Mouse (Mus musculus) kidney, postnatal 0 days (tissue): ENCODE data around the gene Ngef. TPM values are rescaled to one million over a fixed set of nuclear protein-coding genes. Genes with fewer than 3 reads are reported as not detected.

ENCODE experiments used
- ATAC-seq: fragments of 200-750 bp; cut with Nextera tagmentation; replicated peaks from 2 replicates; pipeline ENCODE4 v1.8.0; 2017; ENCODE audit warnings: low read depth, moderate number of reproducible peaks, moderate TSS enrichment, moderate library complexity; ENCODE audit not compliant: low FRiP score
- DNase-seq: peaks from one replicate; pipeline ENCODE4 v3.0.0-alpha.2; 2016; ENCODE audit warnings: low spot score
- H3K27ac ChIP-seq: fragments of 300-500 bp; sonication (generic); 2 replicates; pipeline ENCODE4 v1.5.1; 2014; ENCODE audit warnings: mild to moderate bottlenecking
- H3K27me3 ChIP-seq: fragments of 300-500 bp; sonication (generic); 2 replicates; pipeline ENCODE4 v1.6.1; 2014; ENCODE audit warnings: low read length, mixed read lengths; ENCODE audit not compliant: insufficient read depth
- H3K36me3 ChIP-seq: fragments of 300-500 bp; sonication (generic); 2 replicates; pipeline ENCODE4 v1.6.1; 2014; ENCODE audit warnings: low read length, mixed read lengths; ENCODE audit not compliant: insufficient read depth
- H3K4me1 ChIP-seq: fragments of 300-500 bp; sonication (generic); replicated peaks from 2 replicates; pipeline ENCODE4 v1.6.1; 2014; ENCODE audit warnings: antibody characterized with exemption, low read length, mixed read lengths; ENCODE audit not compliant: insufficient read depth
- H3K4me2 ChIP-seq: fragments of 300-500 bp; sonication (generic); 2 replicates; pipeline ENCODE4 v1.6.1; 2014; ENCODE audit warnings: mild to moderate bottlenecking, low read length, moderate library complexity, mixed read lengths
- H3K4me3 ChIP-seq: fragments of 300-500 bp; sonication (generic); replicated peaks from 2 replicates; pipeline ENCODE4 v1.5.1; 2014; ENCODE audit warnings: low read depth, low read length
- H3K9ac ChIP-seq: fragments of 300-500 bp; sonication (generic); 2 replicates; pipeline ENCODE4 v1.6.1; 2014; ENCODE audit warnings: low read depth, low read length
- H3K9me3 ChIP-seq: fragments of 300-500 bp; sonication (generic); replicated peaks from 2 replicates; pipeline ENCODE4 v1.6.1; 2016; ENCODE audit warnings: low read length, inconsistent platforms, mixed read lengths
- CTCF ChIP-seq: IDR thresholded peaks from 2 replicates; pipeline ENCODE4 v1.5.1; 2016; ENCODE audit warnings: antibody characterized with exemption, low read depth, mild to moderate bottlenecking, moderate library complexity
- WGBS: fragments of 180-500 bp; shearing (Covaris S2); extraction: QIAGEN DNeasy Blood & Tissue Kit; methylation state at CpG from one replicate; pipeline ENCODE4 v1.1.7; 2014; 5-methylcytosine and 5-hydroxymethylcytosine counted together
- polyA plus RNA-seq: library from polyadenylated mRNA; unstranded; fragments of >200 nt; fragmentation: Nextera tagmentation; extraction: Ambion mirVana; gene quantifications from 2 replicates; pipeline ENCODE4 v1.2.1, GENCODE M21; 2015

Ngef gene
- polyA plus RNA-seq, 1 experiment from 2014 or later = 4.4 TPM

DNA sequence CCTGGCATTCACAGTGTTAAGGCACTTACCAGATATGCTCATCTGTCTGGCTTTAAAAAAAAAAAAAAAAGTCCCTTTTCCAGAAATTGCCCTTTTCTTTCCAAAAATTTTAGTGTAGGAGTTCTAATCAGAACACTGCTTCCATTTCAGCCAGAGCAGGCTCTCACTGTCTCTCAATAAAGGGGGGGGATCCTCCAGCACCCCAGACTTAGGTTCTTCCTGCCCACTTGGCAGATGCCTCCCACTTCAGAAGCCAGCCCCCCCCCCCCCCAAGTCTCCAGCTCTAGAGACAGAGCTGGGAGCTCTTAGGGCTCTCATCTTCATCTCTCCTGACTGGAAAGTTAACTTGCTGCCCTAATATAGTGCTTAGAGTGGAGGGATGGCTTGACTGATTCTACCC, 53.2 kb downstream of the Ngef start:
- TF ChIP-seq CTCF = no peak
- Histone ChIP-seq H3K4me2 (no peak overlapping the region), H3K4me3 (no peak overlapping the region), H3K9ac (no peak overlapping the region), H3K27ac (no peak overlapping the region), H3K36me3 (no peaks in the 10 kb centered on the region), H3K27me3 (no peaks in the 10 kb centered on the region), H3K4me1 (no peaks in the 10 kb centered on the region), H3K9me3 (no peaks in the 10 kb centered on the region)
- ATAC-seq = no peak
- DNase-seq = no peak

DNA sequence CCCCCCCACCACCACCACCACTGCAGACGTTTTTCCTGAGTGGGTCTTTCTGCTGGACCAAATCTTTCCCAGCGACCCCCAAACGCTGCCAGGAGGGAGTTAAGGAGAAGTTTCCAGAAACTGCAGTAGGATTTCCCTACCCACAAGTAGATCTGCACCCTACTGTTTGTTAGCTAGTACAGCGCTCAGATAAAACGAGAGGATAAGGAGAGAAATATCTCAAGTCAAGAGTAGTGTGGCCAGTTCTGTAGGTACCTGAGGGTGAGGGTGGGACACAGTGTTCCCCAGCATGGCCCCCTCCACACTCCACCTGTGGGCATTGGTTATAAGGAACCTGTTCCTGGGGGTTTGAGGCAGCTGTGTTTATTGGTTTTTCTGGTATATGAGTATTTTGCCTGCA, 62.8 kb downstream of the Ngef start:
- no peak overlapping the region for H3K4me3 ChIP-seq
- 17% methylated on average over 5 of the region's 5 CpGs for WGBS
- H3K36me3 ChIP-seq = no peaks in the 10 kb centered on the region
- no peak overlapping the region for H3K9ac ChIP-seq
- peak overlapping the region; percentile 99; the same call in 1 of the 2 replicates for H3K4me2 ChIP-seq
- no peaks in the 10 kb centered on the region for H3K9me3 ChIP-seq
- H3K4me1 ChIP-seq = peaks cover 5% of the 10 kb centered on the region; the same call in 1 of the 2 replicates
- no peak for TF ChIP-seq CTCF
- ATAC-seq (no peak), DNase-seq (no peak)
- H3K27me3 ChIP-seq = peaks cover 17% of the 10 kb centered on the region
- no peak overlapping the region for H3K27ac ChIP-seq

DNA sequence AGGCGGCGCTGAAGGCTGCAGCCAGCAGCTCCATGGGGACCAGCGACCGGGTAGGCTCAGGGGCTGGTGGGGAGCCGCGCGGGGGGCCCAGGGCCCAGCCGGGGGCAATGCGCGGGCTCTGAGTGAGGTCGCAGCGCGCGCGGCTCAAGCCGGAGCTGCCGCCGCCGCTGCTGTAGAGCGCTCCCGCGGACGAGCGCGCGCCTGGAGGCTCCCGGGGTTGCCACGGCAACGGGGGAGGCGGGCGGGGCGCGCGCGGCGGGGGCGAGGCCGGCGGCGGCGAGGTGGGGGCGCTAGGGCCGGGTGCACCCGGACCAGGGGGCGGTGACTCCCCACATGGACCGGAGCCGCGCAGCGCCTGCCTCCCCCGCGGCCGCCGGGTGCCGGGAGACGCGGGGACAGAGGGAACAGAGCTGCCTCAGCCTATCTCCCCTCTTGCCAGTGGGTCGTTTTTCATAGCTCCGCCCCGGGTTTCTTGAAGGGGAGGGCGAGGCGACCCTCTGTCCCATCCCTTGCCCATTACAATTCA, 63.4 kb downstream of the Ngef start:
- Histone ChIP-seq H3K4me3 (peak overlapping the region; percentile 68), H3K27me3 (peaks cover 17% of the 10 kb centered on the region), H3K27ac (no peak overlapping the region), H3K36me3 (no peaks in the 10 kb centered on the region), H3K4me1 (peaks cover 5% of the 10 kb centered on the region; the same call in 1 of the 2 replicates), H3K9ac (peak overlapping the region; percentile 38; the same call in 1 of the 2 replicates), H3K9me3 (no peaks in the 10 kb centered on the region), H3K4me2 (peak overlapping the region; percentile 99)
- DNase-seq (peak; percentile 45), ATAC-seq (peak; percentile 69)
- under 1% methylated on average over 47 of the region's 61 CpGs for WGBS
- no peak for TF ChIP-seq CTCF

DNA sequence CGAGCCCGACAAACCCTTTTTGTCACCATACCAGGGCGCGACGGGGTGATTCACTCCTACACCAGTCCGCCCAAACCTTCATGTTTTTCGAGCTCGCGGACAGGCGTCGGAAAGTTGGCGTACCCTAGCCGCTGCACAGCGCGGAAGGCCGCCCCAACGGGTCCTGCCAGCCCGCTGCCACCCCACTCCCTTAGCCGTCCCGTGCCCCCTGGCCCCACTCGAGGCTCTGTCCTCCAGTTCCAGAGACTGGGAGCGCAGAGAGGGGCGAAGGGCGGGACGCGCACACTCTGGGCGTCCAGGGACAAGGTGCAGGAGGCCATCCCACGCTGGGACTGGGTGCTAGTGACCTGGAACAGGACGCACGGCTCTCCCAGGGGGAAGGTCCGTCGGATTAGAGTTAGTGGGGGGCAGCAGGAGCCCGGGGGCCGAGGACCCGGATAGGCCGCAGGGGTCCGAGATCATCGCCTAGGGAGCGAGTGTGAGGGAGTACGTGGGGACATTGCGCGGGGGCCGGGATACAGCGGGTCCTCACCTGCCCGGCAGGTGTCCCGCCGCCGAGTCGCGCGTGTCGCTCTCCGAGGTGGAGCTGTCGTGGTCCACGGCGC, 64.0 kb downstream of the Ngef start, which contains the start of gene Neu2:
Gene Neu2, plus strand, starts transcription at position 329 of the 605 bp plus-strand sequence.
- Histone ChIP-seq H3K4me1 (peaks cover 5% of the 10 kb centered on the region; the same call in 1 of the 2 replicates), H3K27ac (no peak within 1 kb of the TSS), H3K4me2 (peak within 1 kb of the TSS; percentile 99), H3K4me3 (peak within 1 kb of the TSS; percentile 68), H3K9ac (peak within 1 kb of the TSS; percentile 38; the same call in 1 of the 2 replicates), H3K27me3 (peaks cover 17% of the 10 kb centered on the region), H3K9me3 (no peaks in the 10 kb centered on the region), H3K36me3 (no peaks in the 10 kb centered on the region)
- 1% methylated on average over 39 of the region's 56 CpGs for WGBS
- ATAC-seq = peak; percentile 34; the same call in 1 of the 2 replicates
- DNase-seq = no peak
- no peak for TF ChIP-seq CTCF

DNA sequence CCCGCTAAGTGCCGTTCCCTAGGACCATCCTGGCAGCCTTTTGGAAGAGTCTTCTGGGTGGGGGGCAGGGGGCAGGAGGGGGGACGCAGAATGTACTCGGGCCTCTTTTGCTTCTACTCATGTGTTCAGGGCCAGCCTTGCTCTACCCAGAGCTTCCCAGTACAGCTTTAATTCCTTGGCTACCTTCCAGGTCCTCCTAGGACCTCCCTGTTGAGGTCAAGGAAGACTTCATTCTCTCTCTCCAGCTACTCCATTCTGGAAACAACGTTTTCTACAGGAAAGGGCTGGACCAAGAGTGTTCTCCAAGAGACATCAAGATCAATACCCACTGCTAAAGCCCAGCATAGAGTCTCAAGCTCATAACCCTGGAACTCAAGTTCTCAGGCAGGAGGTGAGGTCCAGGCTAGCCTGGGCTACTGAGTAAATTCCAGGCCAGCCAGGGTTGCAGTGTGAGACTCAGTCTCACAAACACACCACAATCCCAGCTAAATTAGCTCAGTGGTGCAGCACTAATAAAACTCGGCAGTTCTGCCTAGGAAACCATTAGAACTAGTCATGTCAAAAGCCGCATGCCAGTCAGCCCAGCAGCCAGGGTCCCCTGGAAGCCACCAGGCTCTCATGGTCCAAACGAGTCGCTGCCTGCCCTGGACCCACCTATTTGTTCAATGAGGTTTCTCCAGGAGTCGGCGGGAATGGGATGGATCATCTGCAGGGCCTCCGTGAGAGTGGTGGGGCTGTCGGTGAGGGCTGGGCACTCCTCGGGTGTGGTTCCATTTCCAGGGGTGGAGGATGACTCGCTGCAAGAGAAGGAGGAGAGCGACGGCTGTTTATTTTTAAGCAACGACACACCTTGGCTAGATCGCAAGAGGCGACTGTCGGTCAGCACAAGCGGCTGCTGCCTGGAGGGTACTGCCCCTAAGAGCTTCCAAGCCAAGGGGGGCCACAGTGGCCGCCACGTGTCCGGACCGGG, 64.8 kb downstream of the Ngef start:
- DNase-seq (peak; percentile 22), ATAC-seq (0 out of 2 replicates have a peak, but pooled peaks have one; percentile 15)
- Histone ChIP-seq H3K4me2 (peak overlapping the region; percentile 99), H3K9ac (no peak overlapping the region), H3K27me3 (peaks cover 17% of the 10 kb centered on the region), H3K36me3 (no peaks in the 10 kb centered on the region), H3K9me3 (no peaks in the 10 kb centered on the region), H3K4me1 (peaks cover 5% of the 10 kb centered on the region; the same call in 1 of the 2 replicates), H3K27ac (no peak overlapping the region), H3K4me3 (peak overlapping the region; percentile 68)
- TF ChIP-seq CTCF = no peak
- WGBS = 17% methylated on average over 26 of the region's 26 CpGs

DNA sequence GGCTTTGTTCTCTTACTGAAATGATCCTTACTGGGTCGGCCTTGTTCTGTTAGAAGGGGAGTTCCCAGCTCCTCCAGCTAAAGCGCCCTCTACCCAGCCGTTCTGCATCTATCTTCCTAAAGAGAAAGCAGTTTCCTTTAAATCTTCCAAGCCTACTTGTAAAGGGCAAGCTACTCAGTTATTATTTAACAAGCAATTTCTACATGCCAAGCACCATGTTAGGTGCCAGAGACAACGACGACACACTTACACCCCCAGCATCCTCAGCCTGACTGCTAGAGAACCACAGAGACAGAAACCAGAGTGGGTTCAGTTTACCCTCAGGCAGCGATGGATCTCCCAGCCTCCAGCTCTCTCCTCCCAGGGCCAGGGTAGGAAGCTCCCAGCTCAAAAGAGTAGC, 65.8 kb downstream of the Ngef start:
- no peaks in the 10 kb centered on the region for H3K36me3 ChIP-seq
- no peaks in the 10 kb centered on the region for H3K9me3 ChIP-seq
- DNase-seq (no peak), ATAC-seq (no peak)
- H3K4me3 ChIP-seq = no peak overlapping the region
- H3K27ac ChIP-seq = no peak overlapping the region
- peaks cover 17% of the 10 kb centered on the region for H3K27me3 ChIP-seq
- no peak overlapping the region for H3K4me2 ChIP-seq
- TF ChIP-seq CTCF = no peak
- peaks cover 5% of the 10 kb centered on the region; the same call in 1 of the 2 replicates for H3K4me1 ChIP-seq
- 59% methylated on average over 6 of the region's 6 CpGs for WGBS
- H3K9ac ChIP-seq = no peak overlapping the region
